Mouse (Mus musculus) monocyte, adult 2 months (primary cell): ENCODE measurements around the gene Irf2bpl.

ENCODE experiments used
- DNase-seq, 2 experiments: peaks; one replicate each; pipeline ENCODE4 v3.0.0; 2022; ENCODE audit warnings: low spot score in 2 of 2, low read depth in 1 of 2

The Irf2bpl gene

GRCm38 (mm10) chr12:86899461-86900179 lies 15.0 kb upstream of the Irf2bpl start:
- no peak for DNase-seq

- DNase-seq = no peak
Measured at GRCm38 (mm10) chr12:86898448-86898847, 13.8 kb upstream of the Irf2bpl start.

- DNase-seq = no peak
Measured at GRCm38 (mm10) chr12:86897769-86898273, 13.2 kb upstream of the Irf2bpl start.

- DNase-seq = no peak
Measured at GRCm38 (mm10) chr12:86896921-86897512, 12.4 kb upstream of the Irf2bpl start.

- no peak for DNase-seq
Measured at GRCm38 (mm10) chr12:86896441-86896890, 11.9 kb upstream of the Irf2bpl start.

GRCm38 (mm10) chr12:86895703-86896409 lies 11.3 kb upstream of the Irf2bpl start:
- DNase-seq = no peak

GRCm38 (mm10) chr12:86894841-86895428 lies 10.3 kb upstream of the Irf2bpl start:
- DNase-seq = no peak

GRCm38 (mm10) chr12:86894184-86894839 lies 9.7 kb upstream of the Irf2bpl start:
- peak; percentile 95 for DNase-seq

- DNase-seq = no peak
Measured at GRCm38 (mm10) chr12:86893326-86894183, 9.0 kb upstream of the Irf2bpl start.

GRCm38 (mm10) chr12:86892711-86893311 lies 8.2 kb upstream of the Irf2bpl start:
- DNase-seq = no peak

GRCm38 (mm10) chr12:86891786-86892702 lies 7.4 kb upstream of the Irf2bpl start:
- peak in 1 of 2 experiments; percentile 52 for DNase-seq

- DNase-seq = no peak
Measured at GRCm38 (mm10) chr12:86891454-86891785, 6.8 kb upstream of the Irf2bpl start.

GRCm38 (mm10) chr12:86890796-86891301 lies 6.3 kb upstream of the Irf2bpl start:
- DNase-seq = no peak

GRCm38 (mm10) chr12:86890091-86890720 lies 5.6 kb upstream of the Irf2bpl start:
- no peak for DNase-seq

- no peak for DNase-seq
Measured at GRCm38 (mm10) chr12:86889103-86889644, 4.6 kb upstream of the Irf2bpl start.

GRCm38 (mm10) chr12:86888130-86889069 lies 3.8 kb upstream of the Irf2bpl start:
- peak in 1 of 2 experiments; percentile 37 for DNase-seq
